In genomic region chr8:84256822-84257610, GRCm38 (mm10) we compare ENCODE assay signal across 8 mouse cellular contexts. TPM values are rescaled to one million over a fixed set of nuclear protein-coding genes. Genes with fewer than 3 reads are reported as not detected.
DNase-seq lines count a peak whose midpoint lies in the region; ATAC-seq and TF ChIP-seq lines count a peak whose summit lies in the region.

Gene Mri1 (minus strand): TSS chr8:84257326.

- peak; percentile 90 to 95 for DNase-seq in adrenal gland, adult (ENCODE audit: inconsistent age in 2 of 2, low spot score in 1 of 2)
- DNase-seq in gastrocnemius, adult 2 months, result peak; percentile 92
- peak; percentile 71 to 90 for DNase-seq in left cerebral cortex, postnatal 10 days (ENCODE audit: extremely low spot score in 1 of 2, low spot score in 2 of 2)
- peak; percentile 81 for DNase-seq in right cerebral cortex, postnatal 14 days
- peak; percentile 67 for DNase-seq in urinary bladder, postnatal 25 days (ENCODE audit: low spot score)

- under 1% methylated on average over 37 of the region's 64 CpGs for WGBS in hindbrain, embryonic 16.5 days

- H3K9ac ChIP-seq in hindbrain, embryonic 16.5 days (ENCODE audit: low read depth, low read length), result peak within 1 kb of the TSS; percentile 78

- no peaks in the 10 kb centered on the region for H3K9me3 ChIP-seq in hindbrain, embryonic 16.5 days (ENCODE audit: control insufficient read depth, low read length)

- H3K4me1 ChIP-seq in hindbrain, embryonic 16.5 days (ENCODE audit: control insufficient read depth, insufficient read depth, low read depth, low read length), result peaks cover 15% of the 10 kb centered on the region

- H3K36me3 ChIP-seq in hindbrain, embryonic 16.5 days (ENCODE audit: control insufficient read depth, insufficient read depth, low read length), result peaks cover 38% of the 10 kb centered on the region

- intact Hi-C loops in gastrocnemius, adult 2 months (cut with DNase I), result no loop called here
- intact Hi-C loops in left cerebral cortex, postnatal 10 days (cut with DNase I), result no loop called here

- H3K4me2 ChIP-seq in hindbrain, embryonic 16.5 days (ENCODE audit: low read length), result peak within 1 kb of the TSS; percentile 91

- TF ChIP-seq CTCF in gastrocnemius, adult 2 months (IDR thresholded peaks at IDR 0.05), result peak; percentile 14; the same call in 1 of the 2 replicates

- no peaks in the 10 kb centered on the region for H3K27me3 ChIP-seq in hindbrain, embryonic 16.5 days (replicated peaks; ENCODE audit: control insufficient read depth, insufficient read depth, low read length)

- peak within 1 kb of the TSS; percentile 97 for H3K27ac ChIP-seq in gastrocnemius, adult 2 months
- peak within 1 kb of the TSS; percentile 90 for H3K27ac ChIP-seq in hindbrain, embryonic 16.5 days (ENCODE audit: low read depth, low read length)

- peak; percentile 90 for ATAC-seq in common myeloid progenitor, adult 5-6 weeks (replicated peaks; ENCODE audit: low read depth, poor library complexity, severe bottlenecking)
- ATAC-seq in hindbrain, embryonic 16.5 days, result peak; percentile 87
- ATAC-seq in megakaryocyte progenitor cell, adult 5-6 weeks (replicated peaks; ENCODE audit: poor library complexity), result peak; percentile 86

- H3K4me3 ChIP-seq in gastrocnemius, adult 2 months, result peak within 1 kb of the TSS; percentile 82
- peak within 1 kb of the TSS; percentile 67 for H3K4me3 ChIP-seq in hindbrain, embryonic 16.5 days (ENCODE audit: low read length)

RNA-seq across cellular contexts. Expression of gene Mri1, which starts in this region (rescaled TPM):
- 11.9 and 18.7 TPM in 2 replicates for total RNA-seq in common myeloid progenitor, adult 5-6 weeks (2017)
- 10 to 100 TPM; 14.0 to 15.9 TPM for total RNA-seq in gastrocnemius, adult 2 months (2021)
- polyA plus RNA-seq in hindbrain, embryonic 16.5 days (2015; fragmentation: Nextera tagmentation; extraction: Ambion mirVana), result 46.4 and 47.9 TPM in 2 replicates
- 10 to 100 TPM; 21.8 to 22.3 TPM for total RNA-seq in left cerebral cortex, postnatal 10 days (2021)
- total RNA-seq in megakaryocyte progenitor cell, adult 5-6 weeks (2015), result 34.3 and 39.1 TPM in 2 replicates
- total RNA-seq in megakaryocyte progenitor cell, adult 5-6 weeks (2017), result 13.8 and 17.4 TPM in 2 replicates

Comparison
In these comparisons a context has a peak if more than half of its experiments do, and no peak if none do; other contexts are left out.
1. Peak in every context shown above with its lines: DNase-seq, ATAC-seq, H3K4me3 ChIP-seq and H3K27ac ChIP-seq.